Mouse (Mus musculus): ENCODE data around the gene Tmem199. TPM values are rescaled to one million over a fixed set of nuclear protein-coding genes. Genes with fewer than 3 reads are reported as not detected.

Gene Tmem199
- not detected in 2 replicates for polyA plus RNA-seq (2012; ENCODE audit: insufficient read depth, insufficient read length, low replicate concordance, missing spikeins)

- Histone ChIP-seq H3K4me3 (ENCODE audit: insufficient read depth, low read depth, low read length) (peak within 1 kb of the TSS; percentile 100), H3K27ac (ENCODE audit: insufficient read depth, low read depth, low read length) (peak within 1 kb of the TSS; percentile 90), H3K4me1 (ENCODE audit: control insufficient read depth, insufficient read depth, low read length) (no peaks in the 10 kb centered on the region)
- under 1% methylated on average over 61 of the region's 67 CpGs for WGBS
- TF ChIP-seq POLR2A (IDR thresholded peaks at IDR 0.05; ENCODE audit: insufficient read depth, low read depth, low read length): peak; percentile 92
- TF ChIP-seq CTCF (IDR thresholded peaks at IDR 0.05; ENCODE audit: insufficient read depth, low read depth, low read length): no peak
These were observed at the start of gene Tmem199, which contains the start of gene Poldip2 for GRCm38 (mm10) chr11:78512025-78512957. TSS of gene Tmem199 (minus strand) at chr11:78512172. TSS of gene Poldip2 (plus strand) at chr11:78512193.

GRCm38 (mm10) chr11:78560447-78560846 lies 48.5 kb upstream of the Tmem199 start:
- TF ChIP-seq POLR2A (IDR thresholded peaks at IDR 0.05; ENCODE audit: insufficient read depth, low read depth, low read length) (no peak), CTCF (IDR thresholded peaks at IDR 0.05; ENCODE audit: insufficient read depth, low read depth, low read length) (no peak)
- H3K27ac ChIP-seq (ENCODE audit: insufficient read depth, low read depth, low read length): no peak overlapping the region
- 11% methylated on average over 4 of the region's 4 CpGs for WGBS
- no peak overlapping the region for H3K4me3 ChIP-seq (ENCODE audit: insufficient read depth, low read depth, low read length)
- no peaks in the 10 kb centered on the region for H3K4me1 ChIP-seq (ENCODE audit: control insufficient read depth, insufficient read depth, low read length)

GRCm38 (mm10) chr11:78557241-78557640 lies 45.3 kb upstream of the Tmem199 start:
- no peak for TF ChIP-seq CTCF (IDR thresholded peaks at IDR 0.05; ENCODE audit: insufficient read depth, low read depth, low read length)
- no peak for TF ChIP-seq POLR2A (IDR thresholded peaks at IDR 0.05; ENCODE audit: insufficient read depth, low read depth, low read length)
- WGBS: 65% methylated on average over 8 of the region's 8 CpGs
- no peak overlapping the region for H3K27ac ChIP-seq (ENCODE audit: insufficient read depth, low read depth, low read length)
- H3K4me1 ChIP-seq (ENCODE audit: control insufficient read depth, insufficient read depth, low read length): no peaks in the 10 kb centered on the region
- no peak overlapping the region for H3K4me3 ChIP-seq (ENCODE audit: insufficient read depth, low read depth, low read length)

- Histone ChIP-seq H3K4me1 (ENCODE audit: control insufficient read depth, insufficient read depth, low read length) (no peaks in the 10 kb centered on the region), H3K4me3 (ENCODE audit: insufficient read depth, low read depth, low read length) (no peak overlapping the region), H3K27ac (ENCODE audit: insufficient read depth, low read depth, low read length) (no peak overlapping the region)
- no peak for TF ChIP-seq CTCF (IDR thresholded peaks at IDR 0.05; ENCODE audit: insufficient read depth, low read depth, low read length)
- no peak for TF ChIP-seq POLR2A (IDR thresholded peaks at IDR 0.05; ENCODE audit: insufficient read depth, low read depth, low read length)
- WGBS: 83% methylated on average over 4 of the region's 4 CpGs
These were observed 44.1 kb upstream of the Tmem199 start for GRCm38 (mm10) chr11:78556070-78556469.

DNA sequence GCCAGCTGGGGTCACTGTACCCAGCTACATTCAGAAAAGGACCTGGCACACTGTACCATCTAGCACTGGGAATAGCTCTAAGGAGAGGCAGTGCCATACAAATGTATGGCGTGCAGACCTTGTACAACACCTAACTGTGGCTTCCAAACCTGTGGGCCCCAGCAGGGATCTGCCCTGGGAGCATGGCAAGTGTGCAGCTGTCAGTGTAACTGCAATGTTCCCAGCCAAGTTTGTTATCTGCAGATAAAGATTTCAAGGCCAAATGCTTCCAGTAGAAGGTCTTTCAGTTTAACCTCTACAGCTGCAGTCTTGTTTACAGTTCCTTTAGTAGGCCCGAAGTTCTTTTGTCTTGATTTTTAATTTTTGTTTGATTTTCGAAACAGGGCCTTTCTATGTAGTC lies 43.7 kb upstream of the Tmem199 start:
- H3K4me1 ChIP-seq (ENCODE audit: control insufficient read depth, insufficient read depth, low read length): no peaks in the 10 kb centered on the region
- TF ChIP-seq CTCF (IDR thresholded peaks at IDR 0.05; ENCODE audit: insufficient read depth, low read depth, low read length): no peak
- TF ChIP-seq POLR2A (IDR thresholded peaks at IDR 0.05; ENCODE audit: insufficient read depth, low read depth, low read length): no peak
- WGBS: 79% methylated on average over 3 of the region's 3 CpGs
- no peak overlapping the region for H3K27ac ChIP-seq (ENCODE audit: insufficient read depth, low read depth, low read length)
- no peak overlapping the region for H3K4me3 ChIP-seq (ENCODE audit: insufficient read depth, low read depth, low read length)

- peak overlapping the region; percentile 8; the same call in 1 of the 2 replicates for H3K27ac ChIP-seq (ENCODE audit: insufficient read depth, low read depth, low read length)
- WGBS: 31% methylated on average over 6 of the region's 6 CpGs
- TF ChIP-seq CTCF (IDR thresholded peaks at IDR 0.05; ENCODE audit: insufficient read depth, low read depth, low read length) (no peak), POLR2A (IDR thresholded peaks at IDR 0.05; ENCODE audit: insufficient read depth, low read depth, low read length) (no peak)
- H3K4me3 ChIP-seq (ENCODE audit: insufficient read depth, low read depth, low read length): peak overlapping the region; percentile 52
- H3K4me1 ChIP-seq (ENCODE audit: control insufficient read depth, insufficient read depth, low read length): no peaks in the 10 kb centered on the region
These were observed 39.1 kb upstream of the Tmem199 start for GRCm38 (mm10) chr11:78551059-78551398.

DNA sequence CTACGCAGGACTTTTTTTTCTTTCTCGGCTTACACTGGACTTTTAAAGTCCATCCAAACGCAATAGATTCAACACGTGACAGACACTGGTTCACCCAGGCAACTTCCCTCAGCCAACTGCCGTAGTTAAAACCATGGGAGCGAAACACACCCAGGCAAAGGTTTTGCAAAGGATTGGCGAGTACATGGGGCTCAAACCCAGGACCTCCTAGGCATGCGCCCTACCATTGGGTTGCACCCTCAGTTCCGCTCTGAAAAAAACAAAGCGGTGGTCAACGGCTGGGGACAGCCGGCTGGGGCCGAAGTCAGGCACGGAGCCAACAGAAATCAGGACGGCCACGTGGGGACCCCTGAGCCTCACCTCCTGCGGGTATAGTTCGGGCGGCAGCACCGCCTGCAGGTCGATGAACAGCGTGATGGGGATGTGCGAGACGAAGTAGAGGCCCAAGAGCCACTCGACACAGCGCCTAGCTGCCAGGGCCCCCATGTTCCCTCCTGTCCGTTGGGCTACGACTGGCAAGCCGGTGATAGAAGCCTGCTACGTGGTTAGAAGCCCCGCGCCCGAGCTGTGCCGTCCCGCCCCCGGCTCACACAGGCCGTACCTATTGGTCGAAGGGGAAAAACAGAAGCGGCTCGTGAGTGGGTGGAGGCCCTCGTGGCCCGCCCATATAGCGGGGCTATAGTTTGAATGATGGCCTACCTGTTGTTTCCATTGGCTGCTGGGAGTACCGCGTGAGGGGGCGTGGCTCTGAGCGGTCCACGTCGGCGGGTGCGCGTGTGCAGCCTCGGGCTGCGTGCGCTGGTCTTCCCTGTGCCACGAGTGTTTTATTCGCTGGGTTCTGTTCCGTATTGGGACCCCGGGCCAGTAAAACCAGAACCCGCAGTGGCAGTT lies 38.4 kb upstream of the Tmem199 start, which contains the start of gene Tmem97:
Tmem97 (minus strand) TSS at position 610 of the 891 bp plus-strand sequence.
- no peaks in the 10 kb centered on the region for H3K4me1 ChIP-seq (ENCODE audit: control insufficient read depth, insufficient read depth, low read length)
- peak within 1 kb of the TSS; percentile 78 for H3K4me3 ChIP-seq (ENCODE audit: insufficient read depth, low read depth, low read length)
- H3K27ac ChIP-seq (ENCODE audit: insufficient read depth, low read depth, low read length): peak within 1 kb of the TSS; percentile 8; the same call in 1 of the 2 replicates
- TF ChIP-seq CTCF (IDR thresholded peaks at IDR 0.05; ENCODE audit: insufficient read depth, low read depth, low read length) (no peak), POLR2A (IDR thresholded peaks at IDR 0.05; ENCODE audit: insufficient read depth, low read depth, low read length) (peak; percentile 93)
- under 1% methylated on average over 60 of the region's 60 CpGs for WGBS

- Histone ChIP-seq H3K27ac (ENCODE audit: insufficient read depth, low read depth, low read length) (no peak overlapping the region), H3K4me3 (ENCODE audit: insufficient read depth, low read depth, low read length) (no peak overlapping the region), H3K4me1 (ENCODE audit: control insufficient read depth, insufficient read depth, low read length) (no peaks in the 10 kb centered on the region)
- TF ChIP-seq POLR2A (IDR thresholded peaks at IDR 0.05; ENCODE audit: insufficient read depth, low read depth, low read length) (no peak), CTCF (IDR thresholded peaks at IDR 0.05; ENCODE audit: insufficient read depth, low read depth, low read length) (no peak)
- WGBS: 30% methylated on average over 5 of the region's 5 CpGs
These were observed 37.6 kb upstream of the Tmem199 start for GRCm38 (mm10) chr11:78549491-78549987.
